Mouse (Mus musculus): ENCODE measurements around the gene Mtcl1.

DNA sequence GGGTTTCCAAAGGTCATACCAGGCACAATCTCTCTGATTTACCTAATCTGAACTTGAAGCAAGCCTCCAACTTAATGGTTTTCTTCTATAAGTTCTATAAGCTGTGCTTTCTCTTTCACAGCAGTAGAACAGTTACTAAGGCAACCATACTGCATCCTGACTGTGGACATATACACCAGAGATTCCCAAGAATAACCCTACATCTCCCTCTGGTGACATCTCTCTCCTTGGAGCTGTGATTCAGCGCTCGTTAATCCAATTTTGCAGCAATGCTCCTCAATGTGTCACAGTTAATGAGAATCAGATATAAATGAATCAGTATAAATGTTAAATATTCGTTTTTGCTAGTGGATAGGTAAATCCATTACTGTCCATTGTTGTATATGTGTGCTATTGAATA is 131.5 kb downstream of the Mtcl1 start:
- no peak for TF ChIP-seq CTCF (IDR thresholded peaks at IDR 0.05; ENCODE audit: borderline replicate concordance, control insufficient read depth, extremely low read depth, insufficient read depth, low read length, poor library complexity)
- no peak for TF ChIP-seq POLR2A (IDR thresholded peaks at IDR 0.05; ENCODE audit: control insufficient read depth, extremely low read depth, insufficient read depth, low read length, poor library complexity)
